Mouse (Mus musculus): Measurements from ENCODE around the gene Rnf113a2.

DNA sequence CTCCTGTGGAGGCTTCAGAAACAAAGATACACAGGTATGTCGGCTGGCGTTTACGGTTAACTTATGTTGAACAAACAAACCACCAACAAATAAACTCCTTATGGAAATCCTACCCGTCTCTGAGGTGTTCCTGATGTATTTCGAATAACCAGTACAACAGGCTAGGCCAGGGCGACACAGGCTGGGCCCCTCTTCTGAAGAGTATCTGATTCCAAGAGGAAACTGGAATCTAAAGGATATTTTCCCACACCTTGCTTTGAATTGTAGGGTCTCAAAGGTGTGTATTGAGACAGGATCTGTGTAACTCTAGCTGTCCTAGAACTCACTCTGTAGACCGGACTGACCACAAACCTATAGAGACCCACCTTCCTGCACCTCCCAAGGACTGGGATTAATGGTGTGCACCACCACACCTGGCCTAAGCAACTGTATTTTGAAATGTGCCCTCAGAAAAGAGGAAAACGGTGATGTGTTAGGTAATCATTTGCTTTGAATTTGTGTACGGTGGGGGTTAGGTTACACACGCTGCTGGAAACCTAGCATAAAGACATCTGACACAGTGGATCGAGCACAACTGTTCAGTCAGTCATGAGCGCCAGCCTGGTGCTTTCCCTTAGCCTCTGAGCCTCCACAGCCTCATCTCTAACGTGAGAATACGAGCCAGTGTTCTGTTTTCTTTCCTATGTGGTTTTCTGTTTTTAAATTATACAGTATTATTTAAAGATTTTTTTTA lies 19.9 kb upstream of the Rnf113a2 start:
- no peak for TF ChIP-seq CTCF (IDR thresholded peaks at IDR 0.05)
- TF ChIP-seq POLR2A (IDR thresholded peaks at IDR 0.05; ENCODE audit: insufficient read depth, low read depth, low read length), result no peak

Data from heart, adult 2 months (tissue).